Mouse (Mus musculus): ENCODE measurements around the gene Galnt15. TPM values are rescaled to one million over a fixed set of nuclear protein-coding genes. Genes with fewer than 3 reads are reported as not detected.
A peak's percentile ranks its signal among the peaks of the same experiment; 100 is the strongest.

The Galnt15 gene
- polyA plus RNA-seq, 1 experiment from 2014 or later: 0.86 TPM

GRCm38 (mm10) chr14:32032522-32032921 is 3.7 kb downstream of the Galnt15 start:
- DNase-seq (ENCODE audit: low spot score): peak; percentile 54

DNA sequence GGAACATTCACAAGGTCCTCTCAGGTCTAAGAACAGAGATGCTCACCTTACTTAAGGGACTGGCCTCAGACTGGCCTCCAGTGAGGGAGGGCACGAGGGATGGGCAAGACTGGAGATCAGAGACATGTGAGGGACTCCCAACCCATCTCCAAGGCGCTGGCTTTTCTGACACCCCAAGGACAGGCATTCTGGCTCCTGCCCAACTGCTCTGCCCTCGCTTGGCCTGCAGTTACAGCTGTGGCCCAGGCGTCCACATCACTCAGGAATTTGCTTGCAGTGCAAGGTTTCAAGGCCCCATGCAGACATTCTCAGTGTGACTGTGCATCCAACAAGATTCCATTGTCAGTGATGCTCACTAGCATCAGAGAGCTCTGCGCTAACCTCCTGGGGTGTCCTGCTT is 7.7 kb downstream of the Galnt15 start:
- no peak for DNase-seq (ENCODE audit: low spot score)

GRCm38 (mm10) chr14:32037661-32038252 is 9.0 kb downstream of the Galnt15 start:
- no peak for DNase-seq (ENCODE audit: low spot score)

- DNase-seq (ENCODE audit: low spot score): no peak
Observed at GRCm38 (mm10) chr14:32042108-32042507, 13.3 kb downstream of the Galnt15 start.

- DNase-seq (ENCODE audit: low spot score): no peak
Observed at GRCm38 (mm10) chr14:32046357-32046756, 17.6 kb downstream of the Galnt15 start.

DNA sequence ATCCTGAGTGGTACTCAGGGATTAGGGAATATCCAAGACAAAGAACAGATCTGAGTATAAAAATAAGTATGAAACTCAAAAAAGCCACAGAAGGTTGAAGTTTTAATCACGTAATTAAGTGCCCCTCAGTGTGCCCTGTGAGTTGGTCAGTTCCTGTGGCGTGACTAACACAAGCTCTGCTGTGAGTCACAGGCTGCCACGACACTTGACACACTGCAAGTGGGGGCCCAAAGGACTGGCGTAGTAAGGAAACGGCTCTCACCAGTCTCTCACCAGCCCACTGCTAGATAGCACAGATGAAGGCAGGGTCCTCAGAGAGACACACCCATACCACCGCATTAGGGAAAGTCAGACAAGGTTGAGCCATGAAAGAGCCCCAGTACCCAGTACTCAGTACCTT is 21.4 kb downstream of the Galnt15 start:
- DNase-seq (ENCODE audit: low spot score): no peak

- no peak for DNase-seq (ENCODE audit: low spot score)
Observed at GRCm38 (mm10) chr14:32053895-32054294, 25.1 kb downstream of the Galnt15 start.

DNA sequence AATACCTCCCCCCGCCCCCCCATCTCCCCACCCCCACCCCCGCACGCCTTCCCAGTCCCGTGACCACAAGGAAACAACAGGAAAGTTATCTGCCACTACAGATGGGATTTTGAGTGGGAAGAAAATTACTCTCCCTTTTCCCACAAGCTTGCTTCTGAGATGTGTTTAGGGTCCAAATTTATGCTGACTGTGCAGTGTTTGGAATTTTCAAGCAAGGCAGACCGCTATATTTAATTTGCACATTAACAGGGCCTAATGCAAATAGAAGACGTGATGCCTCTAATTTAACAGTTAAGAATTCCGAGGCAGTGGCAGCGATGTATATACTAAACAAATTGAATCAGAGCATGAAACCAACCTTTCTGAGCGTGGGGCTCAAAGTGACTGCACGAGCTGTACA is 26.0 kb downstream of the Galnt15 start:
- no peak for DNase-seq (ENCODE audit: low spot score)

GRCm38 (mm10) chr14:32055781-32056180 is 27.0 kb downstream of the Galnt15 start:
- no peak for DNase-seq (ENCODE audit: low spot score)

GRCm38 (mm10) chr14:32056675-32057074 is 27.9 kb downstream of the Galnt15 start:
- DNase-seq (ENCODE audit: low spot score): peak; percentile 16

DNA sequence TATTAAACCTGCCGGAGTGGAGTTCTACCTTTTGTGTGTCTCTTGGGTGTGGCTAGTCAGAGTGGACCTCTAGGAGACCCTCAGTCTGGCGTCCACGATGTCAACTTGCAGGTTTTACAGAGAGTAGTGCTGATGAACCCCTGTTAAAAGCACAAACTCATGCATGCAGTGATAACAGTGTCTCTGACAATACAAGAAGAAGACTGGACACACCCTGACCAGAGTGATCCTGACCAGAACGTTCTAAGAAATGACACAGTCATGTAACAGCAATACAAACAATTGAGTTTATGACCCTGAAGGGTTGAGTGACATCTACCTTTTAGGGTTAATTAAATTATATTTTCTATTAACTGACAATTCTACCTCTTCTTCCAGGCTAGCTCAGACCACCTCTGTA is 28.9 kb downstream of the Galnt15 start:
- DNase-seq (ENCODE audit: low spot score): no peak

DNA sequence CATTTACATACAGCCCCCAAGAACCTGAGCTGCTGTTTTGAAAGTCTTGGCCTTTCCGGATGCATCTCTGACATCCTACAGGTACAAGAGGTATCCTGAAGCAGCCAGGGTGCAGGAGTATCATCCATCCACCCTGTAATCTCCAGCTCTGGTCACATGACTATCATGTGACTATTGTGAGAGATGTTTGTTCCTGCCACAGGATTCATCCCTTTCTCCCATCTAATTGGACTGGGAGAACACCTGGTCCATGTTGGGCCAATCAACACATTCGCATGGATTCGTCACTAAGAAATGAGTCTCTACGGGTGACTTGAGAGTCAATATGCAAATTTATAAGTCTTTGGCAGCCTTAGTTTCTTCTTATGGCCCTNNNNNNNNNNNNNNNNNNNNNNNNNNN is 32.6 kb downstream of the Galnt15 start:
- no peak for DNase-seq (ENCODE audit: low spot score)

DNA sequence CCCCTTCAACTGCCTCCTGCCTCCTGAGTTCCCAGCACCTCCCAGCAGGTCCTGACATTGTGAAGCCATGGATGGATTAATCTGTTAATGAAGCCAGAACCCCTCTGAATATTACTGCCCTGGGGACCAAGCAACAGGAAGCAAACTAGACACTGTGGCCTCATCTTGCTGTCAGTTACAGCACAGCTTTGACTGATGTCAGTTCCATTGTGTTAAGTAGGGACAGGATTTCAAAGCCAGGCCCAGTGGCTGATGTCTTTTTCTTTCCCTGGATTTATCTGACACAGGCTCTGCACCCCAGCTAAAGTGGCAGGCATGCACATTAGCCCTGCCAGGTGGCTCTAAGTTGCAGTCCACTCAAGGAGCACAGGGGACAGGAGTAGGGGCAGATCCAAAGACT is 44.0 kb downstream of the Galnt15 start:
- DNase-seq (ENCODE audit: low spot score): no peak

GRCm38 (mm10) chr14:32073211-32073685 is 44.5 kb downstream of the Galnt15 start:
- DNase-seq (ENCODE audit: low spot score): no peak

DNA sequence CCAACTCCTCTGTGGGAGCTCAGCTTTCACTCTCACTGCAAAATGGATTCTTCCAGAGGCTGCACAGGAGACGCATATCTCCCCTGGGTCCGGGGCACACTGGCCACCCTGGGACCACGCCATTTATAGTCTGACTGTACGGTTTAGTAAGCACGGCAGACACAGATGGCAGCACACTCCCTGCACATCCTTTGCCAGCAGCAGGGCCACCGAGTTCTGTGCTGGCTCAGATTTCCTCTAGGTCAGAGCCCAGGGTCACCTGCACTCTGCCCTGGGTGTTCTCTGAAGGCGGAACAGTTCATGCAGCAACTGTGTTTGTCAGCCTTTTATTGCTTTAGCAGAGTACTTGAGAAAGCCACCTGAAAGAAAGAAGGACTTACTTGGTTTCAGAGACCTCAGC is 45.1 kb downstream of the Galnt15 start:
- no peak for DNase-seq (ENCODE audit: low spot score)

- peak; percentile 39 for DNase-seq (ENCODE audit: low spot score)
Observed at GRCm38 (mm10) chr14:32076896-32077575, 48.2 kb downstream of the Galnt15 start.

GRCm38 (mm10) chr14:32081026-32081425 is 52.2 kb downstream of the Galnt15 start:
- DNase-seq (ENCODE audit: low spot score): no peak

DNA sequence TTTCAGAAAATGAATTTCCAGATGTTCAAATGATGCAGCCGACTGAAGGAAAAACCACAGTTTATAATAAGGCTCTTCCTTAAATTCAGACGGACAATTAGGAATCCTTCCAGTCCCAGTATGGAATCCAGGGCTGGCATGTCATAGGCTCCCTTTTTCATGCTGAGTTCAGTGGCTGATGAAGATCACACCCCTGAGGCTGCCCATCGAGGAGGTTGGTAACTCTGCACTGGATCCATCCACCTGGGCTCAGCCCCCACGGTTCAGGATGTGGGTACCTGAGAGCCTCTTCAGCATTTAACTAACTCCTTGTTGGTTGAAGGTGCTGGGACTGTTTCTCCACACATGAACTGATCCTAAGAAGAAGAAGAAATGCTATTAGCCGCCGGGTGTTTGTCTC is 54.1 kb downstream of the Galnt15 start:
- no peak for DNase-seq (ENCODE audit: low spot score)

DNA sequence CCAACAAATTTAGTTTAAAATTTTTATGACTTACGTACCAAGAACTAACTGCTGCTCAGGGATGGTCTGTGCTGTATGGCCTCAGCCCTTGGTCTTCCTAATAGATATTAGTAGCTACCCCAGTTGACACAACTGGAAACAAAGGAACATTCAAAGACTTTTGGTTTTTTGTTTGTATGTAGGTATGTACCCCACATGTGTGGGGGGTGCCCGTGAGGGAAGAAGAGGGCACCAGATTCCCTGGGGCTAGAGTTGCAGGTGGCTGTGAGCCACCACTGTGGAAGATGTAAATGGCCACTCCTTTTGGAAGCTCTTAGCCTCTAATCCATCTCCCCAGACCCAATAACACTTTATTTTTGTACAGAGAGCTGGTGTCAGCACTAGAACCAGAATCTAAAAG is 54.7 kb downstream of the Galnt15 start:
- no peak for DNase-seq (ENCODE audit: low spot score)

DNA sequence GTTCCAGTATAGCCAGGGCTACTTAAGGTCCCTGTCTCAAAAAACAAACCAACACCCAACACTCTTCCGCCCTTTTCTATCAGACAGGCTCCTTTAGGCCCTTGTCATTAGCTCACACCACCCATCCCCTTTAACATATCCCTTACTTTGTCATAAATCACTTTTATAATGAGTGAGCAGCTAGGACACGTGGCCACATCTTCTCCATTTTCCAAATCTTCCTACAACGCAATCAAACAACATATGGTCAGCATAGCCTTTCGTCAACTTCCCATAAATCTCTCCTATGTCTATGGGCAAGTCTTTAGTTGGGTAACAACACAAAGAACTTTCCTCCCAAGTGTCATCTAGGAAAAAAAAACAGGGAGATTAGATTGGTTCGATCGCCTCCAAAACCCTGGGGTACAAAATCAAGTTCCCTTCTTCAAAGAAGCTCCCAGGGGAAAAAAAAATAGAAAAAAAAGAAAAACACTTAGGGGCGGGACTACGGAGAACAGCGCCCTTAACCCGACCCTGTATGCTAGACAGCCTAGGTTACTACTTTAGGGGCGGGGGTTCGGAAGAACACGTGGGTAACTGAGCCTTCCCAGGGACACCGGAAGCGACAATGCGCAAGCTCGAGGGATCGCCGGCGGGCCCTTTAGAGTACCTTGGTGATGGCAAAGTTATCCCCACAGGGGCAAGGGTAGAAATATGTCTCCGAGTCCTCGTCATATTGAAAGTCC is 56.1 kb downstream of the Galnt15 start, which contains the start of gene Oxnad1:
Gene Oxnad1 (plus strand): TSS at position 614 of the 725 bp plus-strand sequence.
- peak; percentile 90 for DNase-seq (ENCODE audit: low spot score)

DNA sequence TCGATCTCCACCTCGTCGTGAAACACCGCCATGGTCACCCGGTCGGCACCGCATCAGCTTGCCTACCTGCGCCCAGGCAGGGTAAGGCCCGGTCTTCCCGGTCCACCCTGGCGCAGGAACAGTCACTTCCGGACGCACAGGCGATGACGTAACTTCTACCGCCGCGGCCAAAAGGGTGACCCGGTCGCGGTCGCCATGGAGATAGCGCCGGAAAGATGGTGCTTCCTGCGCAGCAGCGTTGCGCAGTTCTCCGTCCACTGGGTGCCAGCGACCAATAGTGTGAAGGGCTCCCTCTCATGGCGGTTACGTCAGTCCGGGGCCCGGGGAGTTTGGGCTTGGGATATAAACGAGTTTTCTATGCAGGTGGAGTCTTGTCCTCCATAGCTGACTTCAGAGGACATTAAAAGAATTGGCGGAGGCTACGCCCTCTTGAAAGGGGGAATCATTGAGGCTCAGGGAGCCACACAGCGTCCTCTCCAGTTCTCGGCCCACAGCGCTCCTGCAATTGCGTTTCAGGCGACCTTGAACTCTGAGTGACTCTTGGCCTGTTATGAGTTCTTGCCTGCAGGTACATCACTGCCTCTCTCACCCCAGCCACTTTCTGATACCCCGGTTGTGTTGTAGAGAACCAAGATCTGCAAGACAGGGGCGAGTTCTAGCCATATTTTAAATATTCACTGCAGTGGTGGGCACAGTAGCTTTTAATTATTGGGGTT is 56.9 kb downstream of the Galnt15 start, which contains the start of gene Dph3:
Gene Dph3 (minus strand): TSS at position 244 of the 716 bp plus-strand sequence.
- DNase-seq (ENCODE audit: low spot score): peak; percentile 93

GRCm38 (mm10) chr14:32086226-32086625 is 57.4 kb downstream of the Galnt15 start:
- DNase-seq (ENCODE audit: low spot score): peak; percentile 23

Data from thymus, postnatal 0 days (tissue).